Mouse (Mus musculus): Measurements from ENCODE around the gene Nsg1.

DNA sequence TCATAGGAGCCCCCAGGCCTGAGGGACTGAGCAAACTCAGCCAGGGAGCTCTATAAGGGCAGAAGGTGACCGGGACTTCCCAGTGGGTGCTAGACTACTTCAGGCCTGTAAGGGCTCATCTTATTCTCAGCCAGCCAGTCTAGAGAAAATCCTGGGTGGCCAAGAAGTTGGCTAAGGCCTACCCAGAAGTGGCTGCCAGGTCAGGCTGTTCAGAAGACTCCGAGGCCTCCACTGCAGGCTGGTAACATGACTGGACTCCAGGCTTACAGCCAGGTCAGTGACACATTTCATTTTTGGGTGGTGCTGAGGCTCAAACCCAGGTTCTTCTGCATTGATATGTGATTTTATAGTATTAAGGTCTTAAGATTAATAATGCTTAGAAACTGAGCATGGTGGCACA, 40.0 kb upstream of the Nsg1 start:
- TF ChIP-seq GATA1 (IDR thresholded peaks at IDR 0.05; ENCODE audit: low read length) (no peak), TAL1 (IDR thresholded peaks at IDR 0.05; ENCODE audit: low read length) (no peak)

All from erythroblast, embryonic 14.5 days (primary cell).